In genomic region chr1:87035532-87036161, GRCm38 (mm10) we compare ENCODE assay signal across 8 mouse cellular contexts. TPM values are rescaled to one million over a fixed set of nuclear protein-coding genes. Genes with fewer than 3 reads are reported as not detected.
DNase-seq lines count a peak whose midpoint lies in the region; ATAC-seq and TF ChIP-seq lines count a peak whose summit lies in the region.

No protein-coding gene starts in this region.

- no peaks in the 10 kb centered on the region for H3K9me3 ChIP-seq in forebrain, embryonic 15.5 days
- no peaks in the 10 kb centered on the region for H3K9me3 ChIP-seq in hindbrain, embryonic 12.5 days (replicated peaks)
- no peaks in the 10 kb centered on the region for H3K9me3 ChIP-seq in limb, embryonic 14.5 days (ENCODE audit: control insufficient read depth, low read length)
- no peaks in the 10 kb centered on the region for H3K9me3 ChIP-seq in midbrain, embryonic 16.5 days (replicated peaks; ENCODE audit: control insufficient read depth, low read length, poor library complexity, severe bottlenecking)

- TF ChIP-seq POLR2A in limb, embryonic 14.5 days (IDR thresholded peaks at IDR 0.05; ENCODE audit: borderline replicate concordance, extremely low read depth, insufficient read depth, insufficient read length): no peak

- peak; percentile 78 for ATAC-seq in forebrain, embryonic 15.5 days (replicated peaks)
- ATAC-seq in hindbrain, embryonic 12.5 days (ENCODE audit: low FRiP score): peak; percentile 85
- ATAC-seq in limb, embryonic 14.5 days (ENCODE audit: low FRiP score, low read depth): peak; percentile 84
- peak; percentile 82 for ATAC-seq in midbrain, embryonic 16.5 days
- ATAC-seq in erythroblast, adult 5-6 weeks (replicated peaks; ENCODE audit: low FRiP score, poor library complexity, severe bottlenecking): no peak

- no peaks in the 10 kb centered on the region for H3K36me3 ChIP-seq in forebrain, embryonic 15.5 days
- no peaks in the 10 kb centered on the region for H3K36me3 ChIP-seq in hindbrain, embryonic 12.5 days
- H3K36me3 ChIP-seq in limb, embryonic 14.5 days (ENCODE audit: control insufficient read depth, insufficient read depth, low read length): no peaks in the 10 kb centered on the region
- H3K36me3 ChIP-seq in midbrain, embryonic 16.5 days (ENCODE audit: control insufficient read depth, insufficient read depth, low read length): no peaks in the 10 kb centered on the region

- H3K4me3 ChIP-seq in forebrain, embryonic 15.5 days: no peak overlapping the region
- no peak overlapping the region for H3K4me3 ChIP-seq in hindbrain, embryonic 12.5 days
- H3K4me3 ChIP-seq in limb, embryonic 14.5 days (replicated peaks; ENCODE audit: low read length): no peak overlapping the region
- H3K4me3 ChIP-seq in midbrain, embryonic 16.5 days (ENCODE audit: low read depth, low read length): no peak overlapping the region

- H3K27me3 ChIP-seq in forebrain, embryonic 15.5 days: no peaks in the 10 kb centered on the region
- no peaks in the 10 kb centered on the region for H3K27me3 ChIP-seq in hindbrain, embryonic 12.5 days
- no peaks in the 10 kb centered on the region for H3K27me3 ChIP-seq in limb, embryonic 14.5 days (ENCODE audit: control insufficient read depth, insufficient read depth, low read length)
- no peaks in the 10 kb centered on the region for H3K27me3 ChIP-seq in midbrain, embryonic 16.5 days (ENCODE audit: control insufficient read depth, insufficient read depth, low read depth, low read length)

- no peak overlapping the region for H3K4me2 ChIP-seq in forebrain, embryonic 15.5 days (replicated peaks)
- H3K4me2 ChIP-seq in hindbrain, embryonic 12.5 days (replicated peaks): no peak overlapping the region
- no peak overlapping the region for H3K4me2 ChIP-seq in limb, embryonic 14.5 days (replicated peaks; ENCODE audit: low read depth, low read length, severe bottlenecking)
- H3K4me2 ChIP-seq in midbrain, embryonic 16.5 days (ENCODE audit: low read length): no peak overlapping the region

- 6% methylated on average over 4 of the region's 4 CpGs for WGBS in forebrain, embryonic 15.5 days
- WGBS in hindbrain, embryonic 12.5 days: 12% methylated on average over 4 of the region's 4 CpGs
- 2% methylated on average over 4 of the region's 4 CpGs for WGBS in limb, embryonic 14.5 days
- 8% methylated on average over 4 of the region's 4 CpGs for WGBS in midbrain, embryonic 16.5 days

- peak overlapping the region; percentile 53; the same call in 1 of the 2 replicates for H3K27ac ChIP-seq in forebrain, embryonic 15.5 days (replicated peaks)
- H3K27ac ChIP-seq in hindbrain, embryonic 12.5 days: peak overlapping the region; percentile 84
- peak overlapping the region; percentile 82 for H3K27ac ChIP-seq in limb, embryonic 14.5 days (replicated peaks; ENCODE audit: low read depth, low read length)
- peak overlapping the region; percentile 4 for H3K27ac ChIP-seq in midbrain, embryonic 16.5 days (ENCODE audit: low read length)

- peaks cover 10% of the 10 kb centered on the region for H3K4me1 ChIP-seq in forebrain, embryonic 15.5 days
- peaks cover 24% of the 10 kb centered on the region for H3K4me1 ChIP-seq in hindbrain, embryonic 12.5 days
- peaks cover 41% of the 10 kb centered on the region for H3K4me1 ChIP-seq in limb, embryonic 14.5 days (ENCODE audit: control insufficient read depth, insufficient read depth, low read length)
- peaks cover 5% of the 10 kb centered on the region; the same call in 1 of the 2 replicates for H3K4me1 ChIP-seq in midbrain, embryonic 16.5 days (ENCODE audit: control insufficient read depth, insufficient read depth, low read length)

- no peak overlapping the region for H3K9ac ChIP-seq in forebrain, embryonic 15.5 days (replicated peaks)
- H3K9ac ChIP-seq in hindbrain, embryonic 12.5 days: peak overlapping the region; percentile 2
- H3K9ac ChIP-seq in limb, embryonic 14.5 days (ENCODE audit: low read depth, low read length, severe bottlenecking): peak overlapping the region; percentile 13; the same call in 1 of the 2 replicates
- H3K9ac ChIP-seq in midbrain, embryonic 16.5 days (ENCODE audit: low read depth, low read length): 0 out of 2 replicates have a peak overlapping the region, but pooled peaks have one; percentile 1

- DNase-seq in ovary, adult 18-20 months (ENCODE audit: low spot score): peak; percentile 62
- DNase-seq in ovary, postnatal 10 days (ENCODE audit: low spot score): no peak
- peak; percentile 79 for DNase-seq in limb, embryonic 14.5 days (ENCODE audit: low spot score)
- no peak for DNase-seq in cerebellum, adult 9-11 months

RNA-seq across cellular contexts. Expression of gene Alppl2, which starts 54.1 kb away (rescaled TPM):
- polyA plus RNA-seq in forebrain, embryonic 15.5 days (2015; fragmentation: Nextera tagmentation; extraction: Ambion mirVana): not detected in 2 replicates
- polyA plus RNA-seq in hindbrain, embryonic 12.5 days (2016; fragmentation: Nextera tagmentation; extraction: Ambion mirVana): not detected in 2 replicates
- polyA plus RNA-seq in limb, embryonic 14.5 days (2012; rRNA removed): not detected in 2 replicates
- not detected in 2 replicates for polyA plus RNA-seq in limb, embryonic 14.5 days (2014; fragmentation: Nextera tagmentation; extraction: Ambion mirVana)
- not detected in 2 replicates for polyA plus RNA-seq in midbrain, embryonic 16.5 days (2015; fragmentation: Nextera tagmentation; extraction: Ambion mirVana)
- not detected in 2 replicates for total RNA-seq in erythroblast, adult 5-6 weeks (2015; ENCODE audit: low replicate concordance)
- not detected in 2 replicates for total RNA-seq in erythroblast, adult 5-6 weeks (2017; ENCODE audit: low replicate concordance)

Comparison
In these comparisons a context has a peak if more than half of its experiments do, and no peak if none do; other contexts are left out.
1. DNase-seq: peak in ovary, adult 18-20 months (single experiment) and limb, embryonic 14.5 days (single experiment); none in ovary, postnatal 10 days (single experiment) and cerebellum, adult 9-11 months (single experiment).
2. H3K27ac ChIP-seq: peak in every context shown above with its lines; median percentile 84 in hindbrain, embryonic 12.5 days; 82 in limb, embryonic 14.5 days; 53 in forebrain, embryonic 15.5 days; 4 in midbrain, embryonic 16.5 days.